Mouse (Mus musculus): ENCODE data around the gene Hip1. TPM values are rescaled to one million over a fixed set of nuclear protein-coding genes. Genes with fewer than 3 reads are reported as not detected.

Hip1 gene
- total RNA-seq (2023): 1 to 10 TPM; 4.8 to 8.6 TPM

GRCm38 (mm10) chr5:135544865-135545797, at the start of gene Hip1:
Hip1 (minus strand) TSS chr5:135545120.

GRCm38 (mm10) chr5:135573006-135573405, 28.1 kb upstream of the Hip1 start, which contains the start of gene Ccl24:
Ccl24 (minus strand) TSS chr5:135573049.

GRCm38 (mm10) chr5:135563469-135563868, 18.5 kb upstream of the Hip1 start, which contains the start of gene Ccl26:
Ccl26 (minus strand) TSS chr5:135563569.

GRCm38 (mm10) chr5:135394004-135394823, 150.7 kb downstream of the Hip1 start, which contains the start of gene Pom121:
Pom121 (minus strand) TSS chr5:135394546.

GRCm38 (mm10) chr5:135369787-135370654, 174.9 kb downstream of the Hip1 start, which contains the start of gene Nsun5:
Nsun5 (plus strand) TSS chr5:135369953.

Other genes with a start within 250 kb of the Hip1 start
- not detected for gene Fkbp6, start 195.1 kb downstream of the Hip1 start, total RNA-seq (2023)
- gene Trim50, start 191.8 kb downstream of the Hip1 start, total RNA-seq (2023): not detected
- 10 to 100 TPM; 40.3 to 51.7 TPM for gene Nsun5, start 175.2 kb downstream of the Hip1 start, total RNA-seq (2023)
- gene Pom121, start 150.6 kb downstream of the Hip1 start, total RNA-seq (2023): 10 to 100 TPM; 50.8 to 54.9 TPM
- gene Ccl26, start 18.4 kb upstream of the Hip1 start, total RNA-seq (2023): not detected
- gene Ccl24, start 27.9 kb upstream of the Hip1 start, total RNA-seq (2023): under 1 TPM in 1 of 2 experiments, not detected in 1; 0.58 TPM
- gene Rhbdd2, start 87.5 kb upstream of the Hip1 start, total RNA-seq (2023): 10 to 100 TPM; 26.3 to 29.5 TPM
- 10 to 100 TPM; 56.4 to 62.2 TPM for gene Por, start 124.9 kb upstream of the Hip1 start, total RNA-seq (2023)
- gene Tmem120a, start 199.3 kb upstream of the Hip1 start, total RNA-seq (2023): 10 to 100 TPM; 17.4 to 19.7 TPM
- under 1 TPM in 1 of 2 experiments, not detected in 1; 0.58 TPM for gene Styxl1, start 233.3 kb upstream of the Hip1 start, total RNA-seq (2023)
- gene Mdh2, start 233.4 kb upstream of the Hip1 start, total RNA-seq (2023): 100 to 1,000 TPM; 185 to 193 TPM